Mouse (Mus musculus) cerebellum, postnatal 14 days (tissue): ENCODE results near the gene Zeb2.

Source experiments
- DNase-seq, 2 experiments: peaks; one replicate each; pipeline ENCODE4 v3.0.0; 2021; ENCODE audit warnings: mixed read lengths in 2 of 2

Gene Zeb2

GRCm38 (mm10) chr2:45060768-45061167 is 56.4 kb downstream of the Zeb2 start:
- no peak for DNase-seq

- DNase-seq: no peak
Observed at GRCm38 (mm10) chr2:45060202-45060601, 57.0 kb downstream of the Zeb2 start.

GRCm38 (mm10) chr2:45059599-45059998 is 57.6 kb downstream of the Zeb2 start:
- no peak for DNase-seq

DNA sequence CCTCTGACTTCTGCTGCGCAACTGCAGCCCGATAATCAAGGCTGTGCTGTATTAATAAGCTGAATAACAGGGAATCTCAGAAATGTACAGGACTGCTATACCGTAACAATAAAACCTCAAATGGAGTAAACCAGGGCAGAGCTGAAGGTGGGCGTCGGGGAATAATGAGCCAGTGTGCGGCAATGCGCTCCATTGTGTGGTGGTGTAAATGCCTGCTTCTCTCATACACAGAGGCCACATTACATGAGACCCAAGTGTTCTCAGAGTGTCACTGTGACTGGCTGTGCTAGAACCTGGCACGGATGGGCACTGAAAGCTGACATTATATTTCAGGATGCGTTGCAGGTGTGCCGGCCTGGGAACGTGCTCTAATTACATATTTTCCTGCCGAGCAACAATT is 58.2 kb downstream of the Zeb2 start:
- DNase-seq: no peak

DNA sequence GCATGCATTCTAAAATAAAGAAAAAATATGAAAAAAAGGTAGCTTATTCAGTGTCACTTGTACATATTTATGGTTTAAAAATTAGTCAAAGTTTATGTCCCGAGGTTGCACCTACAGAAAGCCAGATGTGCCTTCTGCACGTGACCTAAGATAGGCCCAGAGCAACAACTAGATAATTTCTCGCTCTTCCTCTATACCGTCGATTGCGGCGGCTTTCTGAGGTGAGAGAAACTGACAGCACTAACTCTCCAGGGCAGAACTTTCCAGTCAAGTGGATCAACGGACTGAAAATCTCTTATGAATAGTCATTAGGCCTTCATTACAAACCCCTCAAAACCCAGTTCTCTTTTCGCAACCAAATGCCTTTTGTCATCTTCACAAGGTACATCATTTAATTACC is 59.0 kb downstream of the Zeb2 start:
- DNase-seq: no peak

- DNase-seq: no peak
Observed at GRCm38 (mm10) chr2:45056856-45057562, 60.2 kb downstream of the Zeb2 start.

- no peak for DNase-seq
Observed at GRCm38 (mm10) chr2:45055926-45056325, 61.3 kb downstream of the Zeb2 start.

DNA sequence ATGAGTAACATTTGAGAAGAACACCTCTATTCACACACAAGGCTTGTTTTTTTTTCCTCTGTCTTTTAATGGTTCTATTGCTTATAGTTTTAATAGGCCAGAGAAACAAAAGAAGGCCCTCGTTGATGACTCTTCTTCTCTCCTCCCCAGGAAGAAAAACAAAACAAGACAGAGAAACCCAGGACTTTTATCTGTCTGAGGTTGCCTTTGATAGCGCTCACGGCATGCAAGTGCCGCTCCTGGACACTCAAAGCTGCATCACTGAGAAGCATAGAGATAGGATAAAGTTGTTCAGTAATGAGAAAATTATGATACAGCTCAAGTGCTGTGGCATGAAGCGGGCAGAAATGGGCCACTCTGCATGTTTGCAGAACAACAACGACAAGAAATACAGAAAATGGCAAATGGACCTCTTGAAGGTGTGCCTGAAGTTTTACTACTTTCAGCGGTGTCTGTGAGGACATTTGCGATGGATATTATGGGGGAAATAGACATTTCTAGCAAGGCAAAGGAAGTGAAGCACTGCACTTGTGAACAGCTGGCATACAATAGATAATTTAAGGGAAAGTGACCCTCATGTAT is 62.1 kb downstream of the Zeb2 start:
- no peak for DNase-seq

- no peak for DNase-seq
Observed at GRCm38 (mm10) chr2:45054070-45055025, 62.8 kb downstream of the Zeb2 start.

DNA sequence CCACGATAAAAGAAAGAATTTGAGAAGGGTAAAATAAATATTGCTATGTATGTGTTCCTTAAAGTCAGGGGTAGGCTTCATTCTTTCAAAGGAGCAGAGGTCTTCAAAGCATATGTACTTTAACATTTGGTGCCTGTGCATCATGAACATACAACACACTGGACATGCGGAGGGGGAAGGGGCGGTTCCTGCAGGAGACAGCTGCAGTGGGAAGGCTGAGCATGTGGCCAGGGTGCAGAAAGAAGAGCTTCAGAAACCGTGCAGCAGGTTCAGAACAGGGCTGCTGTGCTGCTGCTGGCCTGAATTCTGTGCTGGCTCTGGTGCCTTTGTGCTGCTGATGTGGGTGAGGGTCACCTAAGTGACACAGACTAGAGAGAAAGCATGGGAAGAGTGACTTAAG is 64.6 kb downstream of the Zeb2 start:
- DNase-seq: no peak

GRCm38 (mm10) chr2:45051321-45051720 is 65.9 kb downstream of the Zeb2 start:
- DNase-seq: no peak

- DNase-seq: no peak
Observed at GRCm38 (mm10) chr2:45049923-45050322, 67.3 kb downstream of the Zeb2 start.

DNA sequence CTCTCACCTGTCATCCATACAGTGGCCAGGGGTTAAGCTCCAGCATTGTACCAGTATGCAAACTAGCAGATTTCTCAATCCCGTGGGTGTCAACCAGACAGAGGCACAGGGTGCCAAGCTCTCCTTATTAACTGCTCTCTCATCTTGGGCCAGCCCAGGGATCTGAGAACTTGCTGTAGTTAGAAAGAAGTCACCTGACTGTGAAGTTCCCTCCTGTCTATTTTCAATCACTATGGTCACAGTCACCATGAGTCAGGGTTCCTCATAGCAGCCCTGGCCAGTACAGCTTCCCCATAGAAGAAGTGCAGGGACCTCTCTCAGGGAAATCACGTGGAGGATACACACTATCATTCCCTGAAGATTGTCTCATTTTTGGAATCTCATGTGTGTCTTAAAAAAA is 67.9 kb downstream of the Zeb2 start:
- DNase-seq: no peak

- no peak for DNase-seq
Observed at GRCm38 (mm10) chr2:45040706-45041312, 76.4 kb downstream of the Zeb2 start.

- no peak for DNase-seq
Observed at GRCm38 (mm10) chr2:45039503-45039902, 77.7 kb downstream of the Zeb2 start.

GRCm38 (mm10) chr2:45028091-45028638 is 89.0 kb downstream of the Zeb2 start:
- DNase-seq: no peak

DNA sequence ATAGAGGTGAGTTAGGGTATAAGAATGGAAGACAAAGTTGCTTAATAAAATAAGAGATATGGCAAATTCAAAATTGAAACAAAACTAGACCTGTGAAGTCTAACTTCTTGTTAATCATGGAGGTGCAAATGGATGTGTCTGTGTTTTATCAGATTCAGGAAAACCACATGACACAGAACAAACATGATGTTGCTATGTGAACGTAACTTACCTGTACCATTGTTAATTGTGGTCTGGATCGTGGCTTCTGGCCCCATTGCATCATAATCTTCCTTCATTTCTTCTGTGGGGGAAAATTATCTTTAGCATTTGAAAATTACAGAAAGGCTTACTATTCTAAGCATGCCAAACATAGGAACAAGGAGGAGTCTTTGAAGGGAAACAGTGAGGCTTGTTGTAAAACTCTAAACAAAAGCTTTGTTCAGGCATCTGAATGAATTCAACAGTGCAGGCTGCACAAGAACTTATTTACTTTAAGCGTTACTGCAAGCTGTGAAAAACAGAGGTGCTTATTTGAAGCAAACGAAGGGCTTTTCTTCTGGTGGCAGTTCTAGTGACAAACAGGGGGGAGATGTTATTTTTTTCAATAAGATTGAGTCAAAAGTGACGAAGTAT is 99.9 kb downstream of the Zeb2 start:
- DNase-seq: no peak

DNA sequence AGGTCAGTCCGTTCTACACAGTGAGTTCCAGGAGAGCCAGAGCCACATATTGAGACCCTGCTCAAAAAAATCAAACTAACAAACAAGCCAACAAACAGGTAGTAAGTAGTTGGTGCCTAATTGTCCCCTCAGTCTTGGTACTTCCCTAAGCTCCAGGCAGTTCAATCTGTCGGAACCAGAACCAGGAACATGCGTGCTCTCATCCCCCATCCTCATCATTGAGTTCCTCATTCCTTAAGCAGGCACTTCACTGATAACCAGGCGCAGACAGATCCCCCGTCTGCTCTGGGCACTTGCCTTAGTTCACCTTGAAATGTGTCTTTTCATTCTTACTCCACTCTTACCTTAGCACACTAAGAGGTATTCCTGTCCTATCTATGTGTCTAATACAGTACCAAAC is 103.9 kb downstream of the Zeb2 start:
- DNase-seq: no peak

DNA sequence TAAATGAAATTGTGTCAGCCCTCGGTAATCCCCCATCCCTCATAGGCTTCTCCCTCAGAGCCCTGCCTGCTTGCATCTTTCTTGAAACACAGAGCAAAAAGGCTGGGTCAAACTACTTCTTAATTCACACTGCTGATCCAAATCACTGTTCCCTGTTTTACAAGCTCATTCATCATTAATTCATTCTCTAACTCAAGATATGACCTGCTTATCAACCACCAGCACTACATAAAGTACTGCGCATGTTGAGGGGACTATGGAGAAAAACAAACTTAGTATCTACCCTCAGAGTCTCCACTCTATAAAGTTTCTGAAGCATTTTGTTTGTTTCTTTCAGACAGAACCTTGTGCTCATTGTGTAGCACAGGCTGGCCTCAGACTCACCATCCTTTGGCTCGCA is 104.5 kb downstream of the Zeb2 start:
- DNase-seq: no peak

DNA sequence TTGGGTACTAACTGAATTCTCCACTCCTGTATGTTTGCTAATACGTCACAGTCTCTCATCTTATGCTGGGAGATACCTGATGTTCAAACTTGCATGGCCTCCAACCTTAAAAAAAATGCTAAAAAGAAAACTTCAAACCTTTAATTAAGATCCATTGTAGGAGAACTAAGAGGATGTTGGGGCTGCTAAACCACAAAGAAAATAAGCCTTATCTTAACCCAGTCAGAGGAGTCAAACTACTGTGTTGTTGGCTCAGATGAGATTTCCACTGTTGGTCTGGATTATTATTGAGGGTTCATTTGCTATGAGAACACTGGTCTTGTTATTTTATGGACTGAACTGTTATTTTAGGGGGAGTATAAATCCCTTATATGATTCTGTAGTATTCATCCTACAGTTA is 106.5 kb downstream of the Zeb2 start:
- DNase-seq: no peak

DNA sequence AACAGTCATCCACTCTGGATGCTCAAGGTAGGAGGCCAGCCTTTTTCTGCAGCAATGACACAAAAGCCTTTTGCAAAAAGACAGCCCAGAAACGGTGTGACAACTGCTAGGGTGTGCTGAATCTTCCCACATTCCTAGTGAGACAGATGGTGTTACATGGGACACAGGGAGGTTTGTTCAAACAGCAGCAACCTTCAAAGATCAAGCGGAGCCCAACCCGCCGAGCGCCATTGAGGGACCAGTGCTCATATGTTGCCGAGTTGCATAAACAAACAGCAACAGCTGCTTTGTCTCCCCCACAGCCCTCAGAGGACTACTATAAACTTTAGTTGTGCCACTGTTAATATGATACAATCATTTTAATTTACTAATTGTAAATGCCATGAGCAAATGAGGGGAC is 117.3 kb downstream of the Zeb2 start:
- DNase-seq: peak in 1 of 2 experiments; percentile 11

DNA sequence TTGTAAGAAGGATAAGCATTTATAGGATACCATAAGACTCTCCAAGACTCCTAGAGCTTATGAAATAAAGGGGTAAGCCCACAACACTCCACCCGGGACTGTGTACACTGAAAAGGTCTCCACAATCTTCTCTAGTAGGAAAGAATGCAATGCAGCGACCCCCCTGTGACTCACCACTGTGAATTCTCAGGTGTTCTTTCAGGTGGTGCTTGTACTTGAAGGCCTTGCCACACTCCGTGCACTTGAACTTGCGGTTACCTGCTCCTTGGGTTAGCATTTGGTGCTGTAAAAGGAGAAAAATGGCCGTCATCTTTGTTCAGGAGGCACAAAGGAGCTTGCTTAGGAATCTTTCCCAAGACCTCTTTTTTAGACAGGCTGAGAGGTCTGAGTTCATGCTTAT is 118.5 kb downstream of the Zeb2 start:
- no peak for DNase-seq

DNA sequence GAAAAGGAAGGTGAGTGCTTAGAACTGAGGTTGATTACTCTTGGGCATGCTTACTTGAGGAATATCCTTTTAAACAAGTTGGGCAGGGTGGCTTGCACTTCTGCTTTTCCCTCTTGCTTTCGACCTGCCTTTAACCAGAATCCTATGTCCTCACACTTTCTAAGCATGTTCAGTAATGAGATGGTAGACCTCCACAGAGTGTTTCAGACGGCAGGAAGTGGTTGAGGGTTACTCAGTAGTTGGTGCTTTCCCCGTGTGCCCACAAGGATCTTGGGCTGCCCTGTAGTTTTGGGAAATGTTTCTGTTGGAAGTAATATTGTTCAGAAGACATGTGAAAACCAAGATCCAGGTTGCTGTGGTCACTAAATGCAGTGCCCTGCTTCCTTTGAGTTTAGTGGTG is 135.5 kb downstream of the Zeb2 start:
- no peak for DNase-seq
